In genomic region chr6:43293175-43293574, GRCm38 (mm10) we compare ENCODE assay signal across 27 mouse cellular contexts. TPM values are rescaled to one million over a fixed set of nuclear protein-coding genes. Genes with fewer than 3 reads are reported as not detected.
DNase-seq lines count a peak whose midpoint lies in the region; ATAC-seq and TF ChIP-seq lines count a peak whose summit lies in the region.
"Had no signal": no experiment of that assay in that cellular context is flagged by ENCODE, and none has a peak within 500 bp of the region (broad histone marks: within the 10 kb centered on the region; RNA-seq: fewer than 3 reads in every experiment).

No protein-coding gene starts in this region.

- WGBS in limb, embryonic 10.5 days = 81% methylated on average over 7 of the region's 7 CpGs

- peak; percentile 27 for DNase-seq in kidney, adult 11 months
- DNase-seq in kidney, postnatal 10 days = no peak
- DNase-seq in testis, postnatal 14 days (ENCODE audit: low spot score) = no peak
- peak; percentile 17 for DNase-seq in limb, embryonic 10.5 days (ENCODE audit: low spot score)
- DNase-seq in cerebellum, adult 11 months = no peak
- DNase-seq: cerebellum, postnatal 14 days; forebrain, postnatal 0 days; heart, postnatal 14 days; right cerebral cortex, postnatal 25 days; thymus, adult 18-20 months had no signal

- no peak for ATAC-seq in erythroblast, adult 5-6 weeks (replicated peaks; ENCODE audit: low FRiP score, poor library complexity, severe bottlenecking)
- ATAC-seq in activated CD4-positive, CD25-positive, alpha-beta regulatory T cell, adult 4 months = no peak
- ATAC-seq: forebrain, postnatal 0 days; inflammation-experienced regulatory T-cells, adult 6 months had no signal

- no peak for TF ChIP-seq POLR2A in testis, adult 2 months (IDR thresholded peaks at IDR 0.05; ENCODE audit: control insufficient read depth, low read depth, low read length)

- H3K27me3 ChIP-seq in testis, adult 2 months (ENCODE audit: control insufficient read depth, insufficient read depth, low read length) = no peaks in the 10 kb centered on the region
- no peaks in the 10 kb centered on the region for H3K27me3 ChIP-seq in limb, embryonic 10.5 days (ENCODE audit: low read depth, poor library complexity, severe bottlenecking)
- H3K27me3 ChIP-seq: embryonic facial prominence, embryonic 15.5 days; heart, embryonic 12.5 days; hindbrain, embryonic 13.5 days had no signal

- H3K4me1 ChIP-seq in testis, adult 2 months (ENCODE audit: control insufficient read depth, insufficient read depth, low read length) = peaks cover 2% of the 10 kb centered on the region
- no peaks in the 10 kb centered on the region for H3K4me1 ChIP-seq in limb, embryonic 10.5 days
- H3K4me1 ChIP-seq: hindbrain, embryonic 13.5 days had no signal

- H3K4me3 ChIP-seq in testis, adult 2 months (ENCODE audit: control insufficient read depth, low read depth, low read length) = no peak overlapping the region
- H3K4me3 ChIP-seq in limb, embryonic 10.5 days = no peak overlapping the region
- H3K4me3 ChIP-seq: embryonic facial prominence, embryonic 15.5 days; forebrain, embryonic 10.5 days; heart, embryonic 12.5 days; hindbrain, embryonic 13.5 days; midbrain, embryonic 10.5 days had no signal

- H3K9me3 ChIP-seq in limb, embryonic 10.5 days (replicated peaks) = no peaks in the 10 kb centered on the region
- H3K9me3 ChIP-seq: embryonic facial prominence, embryonic 15.5 days; forebrain, embryonic 10.5 days; G1E; heart, embryonic 12.5 days; hindbrain, embryonic 13.5 days; midbrain, embryonic 10.5 days had no signal

- H3K36me3 ChIP-seq in testis, adult 2 months (ENCODE audit: control insufficient read depth, insufficient read depth, low read length) = no peaks in the 10 kb centered on the region
- peaks cover 6% of the 10 kb centered on the region for H3K36me3 ChIP-seq in limb, embryonic 10.5 days
- H3K36me3 ChIP-seq: G1E; hindbrain, embryonic 13.5 days; midbrain, embryonic 10.5 days had no signal

- TF ChIP-seq CTCF in testis, adult 2 months (IDR thresholded peaks at IDR 0.05; ENCODE audit: control insufficient read depth, insufficient read depth, insufficient replicate concordance, low read depth, low read length) = no peak

- peak overlapping the region; percentile 49; the same call in 1 of the 2 replicates for H3K27ac ChIP-seq in testis, adult 2 months (ENCODE audit: control insufficient read depth, insufficient read depth, low read depth, low read length)
- no peak overlapping the region for H3K27ac ChIP-seq in limb, embryonic 10.5 days
- H3K27ac ChIP-seq: embryonic facial prominence, embryonic 15.5 days; forebrain, embryonic 10.5 days; hindbrain, embryonic 13.5 days; macrophage; midbrain, embryonic 10.5 days had no signal

RNA-seq across cellular contexts. Expression of gene Nobox, which starts 16.2 kb away (rescaled TPM):
- 0.16 and 0.17 TPM in 2 replicates for polyA plus RNA-seq in testis, adult 2 months (2012; rRNA removed)
- polyA plus RNA-seq in limb, embryonic 10.5 days (2016; fragmentation: Nextera tagmentation; extraction: Ambion mirVana) = not detected in 2 replicates
- not detected in 2 replicates for total RNA-seq in erythroblast, adult 5-6 weeks (2015; ENCODE audit: low replicate concordance)
- total RNA-seq in erythroblast, adult 5-6 weeks (2017; ENCODE audit: low replicate concordance) = not detected in 2 replicates
- polyA plus RNA-seq in activated CD4-positive, CD25-positive, alpha-beta regulatory T cell, adult 4 months (2017; shearing (Covaris generic)) = not detected
- total RNA-seq: adrenal gland, postnatal 14 days; forebrain, postnatal 0 days; G1E; heart, postnatal 14 days; layer of hippocampus, postnatal 14 days; midbrain, postnatal 0 days had no signal
- polyA plus RNA-seq: brain, embryonic 14.5 days; embryonic facial prominence, embryonic 15.5 days; forebrain, embryonic 10.5 days; gonadal fat pad, adult 2 months; heart, embryonic 12.5 days; hindbrain, embryonic 13.5 days; inflammation-experienced regulatory T-cells, adult 6 months; liver, embryonic 16.5 days; macrophage; midbrain, embryonic 10.5 days; midbrain, postnatal 0 days had no signal

RNA-seq across cellular contexts. Expression of gene Arhgef5, which starts 27.8 kb away (rescaled TPM):
- 1.5 and 2.2 TPM in 2 replicates for polyA plus RNA-seq in testis, adult 2 months (2012; rRNA removed)
- polyA plus RNA-seq in limb, embryonic 10.5 days (2016; fragmentation: Nextera tagmentation; extraction: Ambion mirVana) = 6.9 and 8.1 TPM in 2 replicates
- not detected in 2 replicates for total RNA-seq in erythroblast, adult 5-6 weeks (2015; ENCODE audit: low replicate concordance)
- total RNA-seq in erythroblast, adult 5-6 weeks (2017; ENCODE audit: low replicate concordance) = 0.17 TPM in 1 of 2 replicates, not detected in the other
- 1 to 10 TPM; 2.2 to 2.9 TPM for polyA plus RNA-seq in activated CD4-positive, CD25-positive, alpha-beta regulatory T cell, adult 4 months (2017; shearing (Covaris generic))
- polyA plus RNA-seq: G1E had no signal

Comparison
In these comparisons a context has a peak if more than half of its experiments do, and no peak if none do; other contexts are left out.
1. DNase-seq: peak in kidney, adult 11 months (single experiment) and limb, embryonic 10.5 days (single experiment); none in kidney, postnatal 10 days (single experiment), testis, postnatal 14 days (single experiment) and cerebellum, adult 11 months (single experiment).